Mouse (Mus musculus): ENCODE results near the gene Olfr808. TPM values are rescaled to one million over a fixed set of nuclear protein-coding genes. Genes with fewer than 3 reads are reported as not detected.

Olfr808 gene
- polyA plus RNA-seq (2012; rRNA removed): not detected in 2 replicates

DNA sequence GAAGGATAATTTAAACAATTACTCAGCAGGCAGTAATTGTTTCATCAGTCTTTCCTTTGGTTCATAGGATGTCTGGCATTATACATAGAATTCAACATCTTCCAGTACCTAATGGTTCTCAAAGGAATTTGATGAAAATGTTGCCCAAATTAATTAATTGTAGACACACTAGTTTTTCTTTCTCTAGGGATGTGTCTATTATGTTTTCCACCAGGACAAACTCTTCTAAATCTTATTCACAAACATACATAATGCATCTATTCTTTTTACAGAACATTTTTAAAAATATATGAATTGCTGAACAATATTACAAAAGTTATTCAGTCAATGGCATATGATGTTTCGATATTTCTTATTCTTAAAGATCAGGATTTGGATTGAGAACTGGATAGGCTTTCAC is at the start of gene Olfr808:
Gene Olfr808, plus strand, starts transcription at position 301 of the 400 bp plus-strand sequence.

DNA sequence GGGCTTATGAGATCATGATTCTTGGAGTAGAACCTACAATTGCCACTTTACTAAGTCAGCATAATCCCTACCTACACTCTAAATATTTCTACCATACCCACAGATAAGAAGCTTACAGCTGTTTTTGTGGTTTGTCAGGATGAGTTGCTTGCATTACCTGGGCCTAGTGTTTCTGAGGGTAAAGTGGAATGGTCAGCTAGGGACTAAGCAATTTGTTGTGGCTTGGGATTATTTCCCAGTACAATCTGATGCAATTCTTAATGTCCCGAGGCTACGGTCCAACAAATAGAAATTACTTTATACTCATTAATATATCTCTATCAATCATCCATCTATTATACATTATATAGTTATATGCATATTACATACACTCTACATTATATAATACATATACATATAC is 36.0 kb upstream of the Olfr808 start, which contains the start of gene Olfr805:
Gene Olfr805, minus strand, starts transcription at position 101 of the 400 bp plus-strand sequence.

GRCm38 (mm10) chr10:129741821-129742220 is 23.5 kb upstream of the Olfr808 start, which contains the start of gene Olfr806:
Olfr806 (minus strand) TSS chr10:129741921.

GRCm38 (mm10) chr10:129757693-129758092 is 7.6 kb upstream of the Olfr808 start, which contains the start of gene Olfr807:
Olfr807 (minus strand) TSS chr10:129757793.

DNA sequence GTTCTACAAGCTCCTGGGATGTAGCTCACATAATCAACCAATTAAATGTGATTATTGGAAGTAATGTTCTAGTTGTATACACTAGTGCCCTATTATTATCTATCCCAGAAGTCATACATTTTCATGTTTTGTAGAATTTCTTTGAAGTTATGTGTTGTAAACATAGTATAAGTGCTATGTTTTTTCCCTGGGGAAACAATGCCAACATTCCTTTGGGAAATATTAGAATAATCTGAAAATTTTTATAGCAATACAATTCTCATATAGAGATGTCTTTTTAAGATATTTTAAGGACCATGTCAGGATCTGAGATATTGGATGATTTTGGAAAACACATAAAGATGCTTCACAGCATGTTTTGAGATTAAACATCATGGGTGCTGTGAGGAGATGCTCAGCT is 9.1 kb downstream of the Olfr808 start, which contains the start of gene Olfr809:
Gene Olfr809, plus strand, starts transcription at position 301 of the 400 bp plus-strand sequence.

GRCm38 (mm10) chr10:129794817-129795216 is 29.5 kb downstream of the Olfr808 start, which contains the start of gene Olfr810:
Olfr810 (minus strand) TSS chr10:129794917.

DNA sequence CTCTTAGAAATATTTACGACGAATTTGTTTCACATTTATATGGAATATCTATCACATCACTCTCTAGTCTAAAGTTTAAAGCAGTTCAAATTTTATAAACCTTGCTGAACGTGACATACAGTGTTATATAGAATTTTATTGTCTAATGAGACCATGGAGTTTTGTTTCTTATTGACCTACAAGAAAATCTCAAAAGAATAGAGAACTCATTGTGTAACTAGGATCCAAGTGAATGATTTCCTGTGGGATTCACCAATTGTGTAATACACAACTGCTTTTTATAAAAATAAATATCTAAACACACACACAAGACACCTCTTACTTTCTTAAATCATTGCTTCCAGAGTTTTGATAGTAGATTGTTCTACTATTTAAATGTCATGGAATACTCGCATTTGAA is 39.0 kb downstream of the Olfr808 start, which contains the start of gene Olfr811:
Gene Olfr811, minus strand, starts transcription at position 101 of the 400 bp plus-strand sequence.

Other genes starting within 250 kb of the Olfr808 start
- not detected in 2 replicates for gene Olfr791, start 243.7 kb upstream of the Olfr808 start, polyA plus RNA-seq (2012; rRNA removed)
- not detected in 2 replicates for gene Olfr792, start 226.3 kb upstream of the Olfr808 start, polyA plus RNA-seq (2012; rRNA removed)
- not detected in 2 replicates for gene Olfr794, start 197.8 kb upstream of the Olfr808 start, polyA plus RNA-seq (2012; rRNA removed)
- gene Olfr796, start 152.9 kb upstream of the Olfr808 start, polyA plus RNA-seq (2012; rRNA removed): not detected in 2 replicates
- not detected in 2 replicates for gene Olfr798, start 137.5 kb upstream of the Olfr808 start, polyA plus RNA-seq (2012; rRNA removed)
- not detected in 2 replicates for gene Olfr799, start 128.0 kb upstream of the Olfr808 start, polyA plus RNA-seq (2012; rRNA removed)
- not detected in 2 replicates for gene Olfr800, start 107.8 kb upstream of the Olfr808 start, polyA plus RNA-seq (2012; rRNA removed)
- not detected in 2 replicates for gene Olfr801, start 91.6 kb upstream of the Olfr808 start, polyA plus RNA-seq (2012; rRNA removed)
- not detected in 2 replicates for gene Olfr802, start 77.3 kb upstream of the Olfr808 start, polyA plus RNA-seq (2012; rRNA removed)
- not detected in 2 replicates for gene Olfr803, start 71.2 kb upstream of the Olfr808 start, polyA plus RNA-seq (2012; rRNA removed)
- gene Olfr804, start 62.3 kb upstream of the Olfr808 start, polyA plus RNA-seq (2012; rRNA removed): not detected in 2 replicates
- not detected in 2 replicates for gene Olfr805, start 36.1 kb upstream of the Olfr808 start, polyA plus RNA-seq (2012; rRNA removed)
- gene Olfr806, start 23.6 kb upstream of the Olfr808 start, polyA plus RNA-seq (2012; rRNA removed): not detected in 2 replicates
- not detected in 2 replicates for gene Olfr807, start 7.7 kb upstream of the Olfr808 start, polyA plus RNA-seq (2012; rRNA removed)
- not detected in 2 replicates for gene Olfr809, start 9.2 kb downstream of the Olfr808 start, polyA plus RNA-seq (2012; rRNA removed)
- not detected in 2 replicates for gene Olfr810, start 29.4 kb downstream of the Olfr808 start, polyA plus RNA-seq (2012; rRNA removed)
- gene Olfr811, start 38.9 kb downstream of the Olfr808 start, polyA plus RNA-seq (2012; rRNA removed): not detected in 2 replicates
- gene Olfr812, start 80.6 kb downstream of the Olfr808 start, polyA plus RNA-seq (2012; rRNA removed): not detected in 2 replicates
- not detected in 2 replicates for gene Olfr813, start 89.9 kb downstream of the Olfr808 start, polyA plus RNA-seq (2012; rRNA removed)
- not detected in 2 replicates for gene Olfr814, start 114.4 kb downstream of the Olfr808 start, polyA plus RNA-seq (2012; rRNA removed)
- gene Olfr815, start 140.4 kb downstream of the Olfr808 start, polyA plus RNA-seq (2012; rRNA removed): not detected in 2 replicates
- not detected in 2 replicates for gene Olfr816, start 150.1 kb downstream of the Olfr808 start, polyA plus RNA-seq (2012; rRNA removed)
- not detected in 2 replicates for gene Olfr818, start 183.6 kb downstream of the Olfr808 start, polyA plus RNA-seq (2012; rRNA removed)
- gene Olfr819, start 201.8 kb downstream of the Olfr808 start, polyA plus RNA-seq (2012; rRNA removed): not detected in 2 replicates
- not detected in 2 replicates for gene Olfr247, start 210.7 kb downstream of the Olfr808 start, polyA plus RNA-seq (2012; rRNA removed)
- not detected in 2 replicates for gene Gm10310, start 219.6 kb downstream of the Olfr808 start, polyA plus RNA-seq (2012; rRNA removed)
- gene Olfr820, start 247.1 kb downstream of the Olfr808 start, polyA plus RNA-seq (2012; rRNA removed): not detected in 2 replicates

Data from central nervous system, embryonic 18 days (tissue).